Mouse (Mus musculus): ENCODE data around the gene Ivd.

Ivd gene

DNA sequence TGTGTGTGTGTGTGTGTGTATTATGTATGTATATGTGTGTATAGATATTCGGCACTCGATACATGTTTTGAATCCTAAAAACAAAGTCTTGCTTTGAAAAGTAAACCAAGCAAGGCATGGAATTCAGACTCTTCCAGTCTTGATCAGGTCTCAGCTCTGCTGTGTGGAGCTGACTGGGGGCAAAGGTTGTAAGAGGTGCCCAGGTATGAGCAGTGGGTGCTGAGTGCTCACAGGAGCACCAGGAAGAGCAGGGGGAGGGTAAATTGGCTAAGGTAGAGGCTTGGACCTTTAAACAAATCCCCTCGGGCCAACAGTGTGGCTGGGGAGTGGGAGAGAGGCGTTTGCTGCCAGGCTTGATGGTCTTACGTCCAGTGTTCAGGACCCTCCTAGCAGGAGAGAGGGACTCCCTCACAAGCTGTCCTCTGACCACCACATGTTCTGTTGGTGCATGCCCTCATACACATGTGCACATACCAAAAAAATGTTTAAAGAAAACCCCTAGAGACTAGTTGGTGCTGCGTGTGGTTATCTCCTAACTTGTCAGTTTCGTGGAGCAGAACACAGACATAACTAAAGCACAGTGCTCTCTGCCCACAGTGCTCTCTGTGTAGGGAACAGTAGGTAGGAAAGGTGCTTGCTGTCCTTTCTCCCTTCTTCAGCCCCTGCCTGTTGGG lies 49.0 kb downstream of the Ivd start:
- no peak for DNase-seq

DNA sequence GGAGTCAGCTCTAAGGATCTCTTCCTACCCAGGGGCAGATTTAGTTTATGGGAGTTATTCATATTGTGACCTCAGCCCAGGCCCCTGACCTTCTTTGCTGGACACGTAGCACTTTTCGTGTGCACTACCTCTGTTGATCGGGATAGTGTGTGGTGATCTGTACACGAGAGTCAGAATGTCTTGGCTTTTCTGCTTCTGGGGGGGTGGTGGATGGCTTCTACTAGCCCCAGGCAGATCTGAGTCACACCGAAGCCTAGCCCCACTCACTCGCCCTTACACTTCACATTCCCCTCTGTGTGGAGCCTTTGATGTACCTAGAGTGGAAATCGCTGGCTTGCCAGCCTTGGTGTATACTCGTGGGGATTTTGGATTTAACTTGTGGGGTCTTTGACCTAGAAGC lies 51.0 kb downstream of the Ivd start:
- DNase-seq, result no peak

DNA sequence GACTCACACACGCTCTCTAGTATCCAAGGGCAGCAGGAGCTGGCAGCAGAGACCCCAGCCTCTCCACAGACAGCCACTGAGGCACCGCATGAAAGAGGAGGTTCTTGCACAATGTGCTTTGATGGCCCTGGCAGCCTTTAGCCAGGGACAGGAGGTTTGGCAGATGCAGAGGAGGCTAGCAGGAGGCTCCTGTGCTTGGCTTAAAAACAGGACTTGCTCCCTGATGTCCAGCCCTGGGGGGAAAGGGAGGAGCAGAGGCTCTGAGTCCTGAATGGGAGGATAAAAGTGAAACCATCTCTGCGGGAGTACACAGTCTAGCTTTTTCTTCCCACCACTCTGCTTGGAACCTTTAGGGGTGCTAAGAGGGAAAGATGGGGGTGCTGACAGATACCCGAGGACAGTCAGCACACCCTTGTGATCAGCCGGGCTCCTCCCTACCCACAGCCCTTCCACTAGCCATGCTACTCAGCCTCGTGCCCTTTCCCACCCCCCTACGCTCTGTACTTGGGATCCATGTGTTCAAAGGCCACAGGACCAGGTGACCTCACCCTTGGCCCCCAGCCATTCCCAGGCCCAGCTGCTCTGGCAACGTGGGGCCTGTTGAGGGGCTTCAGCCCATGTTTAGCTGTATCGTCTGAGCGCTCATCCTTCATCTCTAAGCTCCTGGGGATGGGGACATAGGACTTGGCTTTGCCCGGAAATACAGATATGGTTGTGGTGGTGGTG lies 52.0 kb downstream of the Ivd start:
- no peak for DNase-seq

DNA sequence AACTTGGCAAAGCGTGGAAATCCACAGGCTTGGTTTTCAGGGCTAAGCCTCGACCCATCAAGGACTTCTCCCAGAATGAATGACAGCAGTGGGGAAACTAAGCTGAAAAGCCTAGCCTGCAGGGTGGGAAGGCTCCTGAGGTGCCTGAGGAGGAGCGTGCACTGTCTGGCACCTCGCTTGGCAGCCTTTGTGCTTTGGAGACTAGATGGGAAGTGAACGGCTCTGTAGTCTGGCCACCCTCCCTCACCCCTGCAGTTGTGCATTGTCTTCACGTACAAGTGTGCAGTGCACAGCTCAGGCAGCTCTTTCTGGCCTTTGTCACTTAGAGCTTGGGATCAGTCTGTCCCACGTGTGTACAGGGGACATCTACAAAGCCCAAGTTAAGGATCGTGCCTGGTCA lies 52.9 kb downstream of the Ivd start:
- DNase-seq, result no peak

DNA sequence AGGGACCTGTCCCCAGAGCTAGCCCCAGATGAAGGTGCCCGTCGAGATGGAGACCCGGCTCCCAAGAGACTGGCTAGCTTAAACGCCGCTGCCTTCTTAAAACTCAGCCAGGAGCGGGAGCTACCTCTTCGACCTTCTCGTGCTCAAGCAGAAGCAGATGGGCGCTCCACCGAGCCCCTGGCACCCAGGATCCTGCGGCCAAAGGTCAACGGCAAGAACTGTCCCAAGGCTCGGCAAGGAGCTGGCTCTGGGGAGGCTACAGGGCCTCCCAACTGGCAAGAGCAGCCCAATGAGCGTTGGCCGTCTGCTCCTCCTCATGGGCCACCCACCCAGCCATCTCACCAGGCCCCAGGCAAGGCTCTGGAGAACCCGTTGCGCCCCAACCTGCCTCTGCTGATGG lies 54.7 kb downstream of the Ivd start:
- DNase-seq, result no peak

DNA sequence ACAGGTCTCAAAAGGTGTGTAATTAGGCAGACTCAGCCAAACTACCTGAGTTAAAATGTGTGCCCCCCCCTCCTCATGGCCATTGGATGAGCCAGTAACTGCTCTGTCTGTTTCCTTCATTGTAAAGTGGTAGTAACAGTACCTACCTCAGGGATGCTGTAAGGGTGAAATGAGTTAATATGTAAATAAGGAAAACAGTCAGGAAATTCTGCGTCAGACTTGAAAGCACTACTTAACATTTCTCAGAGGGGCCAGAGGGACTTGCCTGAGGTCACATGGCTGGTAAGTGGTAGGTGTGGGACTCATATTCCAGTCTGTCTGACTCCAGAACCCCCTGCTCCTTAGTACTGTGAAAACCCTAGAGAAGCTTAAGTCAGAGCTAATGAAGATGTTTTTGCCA lies 56.8 kb downstream of the Ivd start:
- DNase-seq, result no peak

DNA sequence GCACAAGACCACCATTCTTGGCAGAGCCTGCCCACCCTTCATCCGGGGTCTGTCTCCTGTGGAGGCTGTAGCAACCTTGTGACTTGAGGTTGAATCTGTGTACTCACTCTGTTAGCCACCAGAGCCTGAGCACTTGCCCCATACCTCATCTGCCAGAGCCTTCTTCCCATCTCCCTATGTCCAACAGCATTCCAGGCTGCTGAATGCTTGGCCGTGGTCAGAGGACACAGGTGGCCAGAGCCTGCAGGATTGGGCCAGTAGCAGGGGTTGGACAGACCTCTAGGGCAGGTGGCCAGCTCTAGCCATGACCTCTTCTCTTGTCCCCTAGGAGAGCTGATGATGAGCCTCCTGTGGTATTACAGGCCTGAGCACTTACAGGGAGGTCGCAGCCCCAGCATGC lies 58.7 kb downstream of the Ivd start:
- DNase-seq, result no peak

DNA sequence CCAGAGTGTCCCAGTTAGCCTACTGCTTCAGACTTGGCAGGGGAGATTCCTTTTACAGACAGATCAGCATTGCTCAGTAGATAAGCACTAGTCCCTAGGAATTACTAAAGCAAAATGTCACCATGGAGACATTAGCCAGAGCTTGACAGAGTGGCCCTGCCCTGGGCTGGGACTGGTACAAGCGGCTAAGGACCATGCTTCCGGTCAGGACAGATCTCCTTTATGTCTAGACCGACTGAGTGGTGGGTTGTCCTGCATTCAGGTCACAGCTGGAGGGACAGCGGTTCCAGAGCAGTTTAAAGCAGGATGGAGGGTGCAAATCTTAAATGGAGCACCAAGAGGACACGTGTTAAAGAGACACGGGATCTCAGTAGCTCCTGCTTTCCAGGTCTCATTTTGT lies 64.2 kb downstream of the Ivd start:
- DNase-seq, result no peak

DNA sequence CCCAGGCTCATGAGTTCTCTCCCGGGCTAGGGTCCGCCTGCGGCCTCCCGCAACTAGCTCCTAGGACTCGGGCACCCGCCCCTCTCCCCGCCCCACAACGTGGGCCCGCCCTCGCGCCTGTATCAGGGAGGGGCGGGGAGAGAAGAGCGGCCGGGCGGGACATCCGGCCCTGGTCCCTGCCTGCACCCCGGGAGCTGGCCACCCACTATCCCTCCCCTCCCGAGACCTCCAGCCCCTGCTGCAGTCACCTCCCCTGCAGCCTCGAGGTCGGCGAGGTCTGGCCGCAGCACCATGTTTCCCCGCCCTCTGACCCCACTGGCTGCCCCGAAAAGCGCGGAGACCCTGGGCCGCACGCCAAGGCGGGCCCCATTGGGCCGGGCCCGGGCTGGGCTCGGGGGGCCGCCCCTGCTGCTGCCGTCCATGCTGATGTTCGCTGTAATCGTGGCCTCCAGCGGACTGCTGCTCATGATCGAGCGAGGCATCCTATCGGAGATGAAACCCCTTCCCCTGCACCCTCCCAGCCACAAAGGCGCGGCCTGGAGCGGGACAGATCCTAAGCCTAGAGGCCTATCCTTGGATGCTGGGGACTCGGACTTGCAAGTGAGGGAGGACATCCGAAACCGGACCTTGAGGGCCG lies 64.7 kb downstream of the Ivd start, which contains the start of gene Chst14:
TSS of gene Chst14 (plus strand) at position 136 of the 637 bp plus-strand sequence.
- DNase-seq, result peak; percentile 79

DNA sequence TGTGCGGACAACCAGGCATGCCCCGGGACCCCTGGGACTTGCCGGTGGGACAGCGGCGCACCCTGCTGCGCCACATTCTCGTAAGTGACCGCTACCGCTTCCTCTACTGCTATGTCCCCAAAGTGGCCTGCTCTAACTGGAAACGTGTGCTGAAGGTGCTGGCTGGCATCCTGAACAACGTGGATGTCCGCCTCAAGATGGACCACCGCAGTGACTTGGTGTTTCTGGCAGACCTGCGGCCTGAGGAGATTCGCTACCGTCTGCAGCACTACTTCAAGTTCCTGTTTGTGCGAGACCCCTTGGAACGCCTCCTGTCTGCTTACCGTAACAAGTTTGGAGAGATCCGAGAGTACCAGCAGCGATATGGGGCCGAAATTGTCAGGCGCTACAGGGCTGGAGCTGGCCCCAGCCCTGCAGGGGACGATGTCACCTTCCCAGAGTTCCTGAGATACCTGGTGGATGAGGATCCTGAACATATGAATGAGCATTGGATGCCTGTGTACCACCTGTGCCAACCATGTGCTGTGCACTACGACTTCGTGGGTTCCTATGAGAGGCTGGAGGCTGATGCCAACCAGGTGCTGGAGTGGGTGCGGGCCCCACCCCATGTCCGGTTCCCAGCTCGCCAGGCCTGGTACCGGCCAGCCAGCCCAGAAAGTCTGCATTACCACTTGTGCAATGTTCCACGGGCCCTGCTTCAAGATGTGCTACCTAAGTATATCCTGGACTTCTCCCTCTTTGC lies 65.4 kb downstream of the Ivd start:
- peak; percentile 35 for DNase-seq
